Mouse (Mus musculus): ENCODE measurements around the gene Gstt1. TPM values are rescaled to one million over a fixed set of nuclear protein-coding genes. Genes with fewer than 3 reads are reported as not detected.

Gstt1 gene
- polyA plus RNA-seq, 1 experiment from 2014 or later, result 7.6 TPM

DNA sequence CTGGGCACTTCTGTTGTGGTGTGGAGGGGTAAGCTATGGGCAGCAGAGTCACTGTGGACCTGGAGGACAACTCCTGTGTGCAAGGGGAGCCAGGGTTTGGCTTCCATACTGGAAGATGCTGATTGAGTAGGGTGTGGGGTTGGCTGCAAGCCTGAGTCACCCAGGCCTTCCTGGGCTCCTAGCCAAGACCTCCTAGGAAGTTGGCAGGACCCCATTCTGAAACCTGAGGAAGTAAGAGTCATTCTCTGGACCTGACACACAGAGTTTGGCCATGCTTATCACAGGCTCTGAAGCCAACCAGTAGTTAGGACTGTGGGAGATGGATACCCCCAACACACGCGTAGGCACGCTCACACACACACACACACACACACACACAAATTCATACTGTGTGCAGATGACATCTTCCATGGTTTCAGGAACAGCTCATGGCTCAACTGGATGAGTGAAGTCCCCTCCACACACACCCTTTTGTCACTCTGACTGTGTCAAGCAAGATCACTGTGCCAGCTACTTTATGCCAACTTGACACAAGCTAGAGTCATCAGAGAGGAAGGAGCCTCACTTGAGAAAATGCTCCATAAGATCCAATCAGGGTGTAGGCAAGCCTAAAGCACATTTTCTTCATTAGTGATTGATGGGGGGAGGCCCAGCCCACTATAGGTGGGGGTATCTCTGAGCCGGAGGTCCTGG is 29.4 kb upstream of the Gstt1 start:
- H3K27ac ChIP-seq (replicated peaks; ENCODE audit: low read depth, low read length), result no peak overlapping the region
- ATAC-seq (replicated peaks; ENCODE audit: insufficient number of reproducible peaks, low FRiP score, low TSS enrichment, low read depth) (no peak), DNase-seq (ENCODE audit: low spot score) (no peak)
- H3K4me1 ChIP-seq (ENCODE audit: control insufficient read depth, insufficient read depth, low read length), result no peaks in the 10 kb centered on the region
- no peaks in the 10 kb centered on the region for H3K9me3 ChIP-seq (replicated peaks; ENCODE audit: control insufficient read depth, low read length)
- no peak overlapping the region for H3K4me3 ChIP-seq (ENCODE audit: low read depth, low read length)
- 98% methylated on average over 4 of the region's 4 CpGs for WGBS
- no peak overlapping the region for H3K4me2 ChIP-seq (ENCODE audit: low read depth, low read length)
- H3K36me3 ChIP-seq (replicated peaks; ENCODE audit: control insufficient read depth, insufficient read depth, low read depth, low read length), result no peaks in the 10 kb centered on the region
- no peak overlapping the region for H3K9ac ChIP-seq (replicated peaks; ENCODE audit: low read length)
- no peaks in the 10 kb centered on the region for H3K27me3 ChIP-seq (ENCODE audit: control insufficient read depth, insufficient read depth, low read length)

DNA sequence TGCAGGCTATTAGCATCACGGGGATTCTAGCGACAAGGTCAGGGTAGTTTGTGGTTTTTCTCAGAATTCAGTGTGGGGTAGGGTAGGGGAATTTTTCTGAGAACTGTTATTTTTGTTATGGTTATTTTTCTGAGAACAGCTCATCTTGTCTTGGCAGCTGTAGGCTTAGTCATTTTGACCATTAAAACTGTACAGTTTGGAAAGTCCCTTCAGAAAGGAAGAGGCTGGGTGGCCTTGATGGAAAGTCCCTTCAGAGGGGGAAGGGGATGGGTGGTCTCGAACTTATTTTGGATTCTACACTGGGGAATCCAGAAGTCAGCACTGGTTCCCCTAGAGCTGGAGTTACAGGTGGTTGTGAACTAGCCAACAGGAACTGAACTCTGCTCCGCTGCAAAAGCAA is 26.1 kb upstream of the Gstt1 start:
- no peak for DNase-seq (ENCODE audit: low spot score)
- ATAC-seq (replicated peaks; ENCODE audit: insufficient number of reproducible peaks, low FRiP score, low TSS enrichment, low read depth), result no peak
- Histone ChIP-seq H3K4me1 (ENCODE audit: control insufficient read depth, insufficient read depth, low read length) (no peaks in the 10 kb centered on the region), H3K36me3 (replicated peaks; ENCODE audit: control insufficient read depth, insufficient read depth, low read depth, low read length) (no peaks in the 10 kb centered on the region), H3K9ac (replicated peaks; ENCODE audit: low read length) (no peak overlapping the region), H3K4me3 (ENCODE audit: low read depth, low read length) (no peak overlapping the region), H3K27me3 (ENCODE audit: control insufficient read depth, insufficient read depth, low read length) (no peaks in the 10 kb centered on the region), H3K27ac (replicated peaks; ENCODE audit: low read depth, low read length) (no peak overlapping the region), H3K9me3 (replicated peaks; ENCODE audit: control insufficient read depth, low read length) (no peaks in the 10 kb centered on the region), H3K4me2 (ENCODE audit: low read depth, low read length) (no peak overlapping the region)
- 88% methylated on average over 4 of the region's 4 CpGs for WGBS

DNA sequence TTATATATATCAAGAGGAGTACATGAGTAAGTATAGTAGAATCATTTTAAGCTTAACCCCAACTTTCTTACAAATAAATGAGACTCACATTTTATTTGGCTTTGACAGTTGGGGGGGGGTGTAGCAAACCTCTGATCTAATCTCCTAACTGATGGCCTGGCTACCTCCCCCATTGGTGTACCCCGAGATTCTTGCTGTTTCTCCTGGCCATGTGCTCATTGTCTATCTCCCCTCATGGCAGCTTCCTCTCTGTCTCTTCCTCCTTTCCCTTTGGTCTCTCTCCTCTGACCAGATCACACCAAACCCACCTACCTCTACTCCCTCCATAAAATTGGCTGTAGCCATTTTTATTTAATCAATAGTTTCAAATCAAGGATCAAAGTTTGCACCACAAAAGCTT is 25.4 kb upstream of the Gstt1 start:
- no peaks in the 10 kb centered on the region for H3K4me1 ChIP-seq (ENCODE audit: control insufficient read depth, insufficient read depth, low read length)
- WGBS, result 88% methylated on average over 1 of the region's 1 CpGs
- H3K27me3 ChIP-seq (ENCODE audit: control insufficient read depth, insufficient read depth, low read length), result no peaks in the 10 kb centered on the region
- no peak overlapping the region for H3K9ac ChIP-seq (replicated peaks; ENCODE audit: low read length)
- H3K4me2 ChIP-seq (ENCODE audit: low read depth, low read length), result no peak overlapping the region
- H3K27ac ChIP-seq (replicated peaks; ENCODE audit: low read depth, low read length), result no peak overlapping the region
- no peak overlapping the region for H3K4me3 ChIP-seq (ENCODE audit: low read depth, low read length)
- ATAC-seq (replicated peaks; ENCODE audit: insufficient number of reproducible peaks, low FRiP score, low TSS enrichment, low read depth), result no peak
- no peak for DNase-seq (ENCODE audit: low spot score)
- no peaks in the 10 kb centered on the region for H3K36me3 ChIP-seq (replicated peaks; ENCODE audit: control insufficient read depth, insufficient read depth, low read depth, low read length)
- no peaks in the 10 kb centered on the region for H3K9me3 ChIP-seq (replicated peaks; ENCODE audit: control insufficient read depth, low read length)

DNA sequence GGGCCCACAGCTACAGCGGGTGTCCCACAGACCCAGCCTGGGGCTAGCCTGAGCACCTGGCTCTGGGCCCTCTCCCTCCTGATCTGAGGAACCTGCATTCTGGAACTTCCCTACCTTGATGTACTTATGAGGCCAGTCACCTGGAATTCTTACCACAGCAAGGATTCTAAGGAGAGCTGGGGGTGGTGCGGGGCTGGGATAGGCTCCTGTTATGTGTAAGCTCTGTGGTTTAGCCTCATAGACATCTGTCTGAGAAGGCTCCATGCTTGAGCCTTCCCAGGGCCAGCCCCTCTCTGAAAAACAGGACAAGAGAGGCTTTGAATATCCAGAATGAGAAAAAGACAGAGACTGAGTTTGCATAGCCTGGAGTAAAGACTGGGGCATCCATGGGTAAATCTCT is 24.1 kb upstream of the Gstt1 start, which contains the start of gene Gstt4:
Gstt4 (minus strand) TSS at position 101 of the 400 bp plus-strand sequence.
- H3K9me3 ChIP-seq (replicated peaks; ENCODE audit: control insufficient read depth, low read length), result no peaks in the 10 kb centered on the region
- no peak for ATAC-seq (replicated peaks; ENCODE audit: insufficient number of reproducible peaks, low FRiP score, low TSS enrichment, low read depth)
- H3K4me3 ChIP-seq (ENCODE audit: low read depth, low read length), result no peak within 1 kb of the TSS
- no peaks in the 10 kb centered on the region for H3K4me1 ChIP-seq (ENCODE audit: control insufficient read depth, insufficient read depth, low read length)
- no peaks in the 10 kb centered on the region for H3K27me3 ChIP-seq (ENCODE audit: control insufficient read depth, insufficient read depth, low read length)
- DNase-seq (ENCODE audit: low spot score), result no peak
- WGBS, result 84% methylated on average over 2 of the region's 2 CpGs
- no peaks in the 10 kb centered on the region for H3K36me3 ChIP-seq (replicated peaks; ENCODE audit: control insufficient read depth, insufficient read depth, low read depth, low read length)
- H3K9ac ChIP-seq (replicated peaks; ENCODE audit: low read length), result no peak within 1 kb of the TSS
- no peak within 1 kb of the TSS for H3K4me2 ChIP-seq (ENCODE audit: low read depth, low read length)
- H3K27ac ChIP-seq (replicated peaks; ENCODE audit: low read depth, low read length), result no peak within 1 kb of the TSS

DNA sequence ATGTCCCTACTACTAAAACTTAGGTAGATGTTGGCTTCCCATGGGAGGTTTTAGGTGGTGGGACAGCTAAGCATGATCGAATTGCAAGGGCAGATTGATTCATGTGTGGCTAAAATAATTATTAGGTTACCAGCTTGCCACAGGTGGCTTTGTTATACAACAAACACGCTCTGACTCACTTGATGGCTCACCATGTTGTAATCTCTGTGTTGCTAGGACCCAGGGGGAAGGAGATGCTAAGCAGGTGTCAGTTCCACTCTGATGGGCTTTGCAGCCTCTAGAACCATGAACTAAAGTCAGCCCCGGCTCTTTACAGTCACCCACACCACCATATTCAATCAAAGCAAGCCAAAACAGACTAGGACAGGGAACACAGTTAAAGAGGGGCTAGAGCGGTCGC is 21.5 kb upstream of the Gstt1 start:
- H3K27ac ChIP-seq (replicated peaks; ENCODE audit: low read depth, low read length), result no peak overlapping the region
- 84% methylated on average over 5 of the region's 5 CpGs for WGBS
- no peak overlapping the region for H3K9ac ChIP-seq (replicated peaks; ENCODE audit: low read length)
- no peaks in the 10 kb centered on the region for H3K36me3 ChIP-seq (replicated peaks; ENCODE audit: control insufficient read depth, insufficient read depth, low read depth, low read length)
- DNase-seq (ENCODE audit: low spot score), result no peak
- H3K4me2 ChIP-seq (ENCODE audit: low read depth, low read length), result no peak overlapping the region
- no peaks in the 10 kb centered on the region for H3K27me3 ChIP-seq (ENCODE audit: control insufficient read depth, insufficient read depth, low read length)
- no peaks in the 10 kb centered on the region for H3K9me3 ChIP-seq (replicated peaks; ENCODE audit: control insufficient read depth, low read length)
- ATAC-seq (replicated peaks; ENCODE audit: insufficient number of reproducible peaks, low FRiP score, low TSS enrichment, low read depth), result no peak
- H3K4me1 ChIP-seq (ENCODE audit: control insufficient read depth, insufficient read depth, low read length), result no peaks in the 10 kb centered on the region
- H3K4me3 ChIP-seq (ENCODE audit: low read depth, low read length), result no peak overlapping the region

DNA sequence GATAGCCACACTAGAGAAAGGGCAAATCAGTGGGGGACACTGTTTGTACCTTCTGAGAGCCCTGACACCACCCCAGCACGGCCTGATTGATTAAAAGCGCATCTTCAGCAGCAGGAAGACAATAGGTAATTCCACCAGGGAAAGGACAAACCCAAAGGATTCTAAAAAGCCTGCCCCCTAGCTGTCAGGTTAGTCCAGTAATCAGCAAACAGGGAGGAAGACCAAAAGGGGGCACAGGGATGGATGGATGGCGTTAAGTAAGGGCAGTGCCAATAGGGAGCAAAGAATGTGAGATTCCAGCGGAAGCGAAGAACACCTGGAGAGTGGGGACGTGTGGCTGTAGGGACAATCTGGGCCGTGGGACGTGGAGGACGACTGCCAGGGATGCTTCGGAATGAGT is 20.3 kb upstream of the Gstt1 start:
- Histone ChIP-seq H3K4me3 (ENCODE audit: low read depth, low read length) (no peak overlapping the region), H3K4me1 (ENCODE audit: control insufficient read depth, insufficient read depth, low read length) (no peaks in the 10 kb centered on the region), H3K36me3 (replicated peaks; ENCODE audit: control insufficient read depth, insufficient read depth, low read depth, low read length) (no peaks in the 10 kb centered on the region), H3K27me3 (ENCODE audit: control insufficient read depth, insufficient read depth, low read length) (no peaks in the 10 kb centered on the region), H3K9ac (replicated peaks; ENCODE audit: low read length) (no peak overlapping the region), H3K27ac (replicated peaks; ENCODE audit: low read depth, low read length) (no peak overlapping the region), H3K4me2 (ENCODE audit: low read depth, low read length) (no peak overlapping the region), H3K9me3 (replicated peaks; ENCODE audit: control insufficient read depth, low read length) (no peaks in the 10 kb centered on the region)
- ATAC-seq (replicated peaks; ENCODE audit: insufficient number of reproducible peaks, low FRiP score, low TSS enrichment, low read depth) (no peak), DNase-seq (ENCODE audit: low spot score) (no peak)
- WGBS, result 64% methylated on average over 10 of the region's 10 CpGs

DNA sequence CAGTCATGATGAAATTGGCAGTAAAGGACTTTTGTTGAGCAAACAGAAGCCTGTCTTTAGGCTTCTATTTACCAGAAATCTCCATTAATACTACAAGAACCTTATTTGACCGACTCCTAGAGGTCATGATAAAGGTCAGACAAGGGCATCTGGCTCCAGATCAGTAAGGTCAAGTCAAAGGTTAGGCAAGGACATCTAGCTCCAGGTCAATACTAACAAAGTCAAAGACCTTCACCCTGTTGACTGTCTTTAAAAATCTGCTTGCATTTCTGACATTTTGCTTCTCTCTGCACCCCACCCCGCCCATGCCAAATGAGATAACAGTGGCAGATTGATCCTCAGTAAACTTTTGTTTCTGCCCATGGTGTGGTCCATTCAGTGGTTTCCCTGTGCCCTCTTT is 5.8 kb upstream of the Gstt1 start:
- H3K4me2 ChIP-seq (ENCODE audit: low read depth, low read length), result no peak overlapping the region
- no peaks in the 10 kb centered on the region for H3K27me3 ChIP-seq (ENCODE audit: control insufficient read depth, insufficient read depth, low read length)
- H3K36me3 ChIP-seq (replicated peaks; ENCODE audit: control insufficient read depth, insufficient read depth, low read depth, low read length), result no peaks in the 10 kb centered on the region
- H3K9ac ChIP-seq (replicated peaks; ENCODE audit: low read length), result no peak overlapping the region
- WGBS, result 60% methylated on average over 2 of the region's 2 CpGs
- no peaks in the 10 kb centered on the region for H3K4me1 ChIP-seq (ENCODE audit: control insufficient read depth, insufficient read depth, low read length)
- no peak overlapping the region for H3K4me3 ChIP-seq (ENCODE audit: low read depth, low read length)
- H3K27ac ChIP-seq (replicated peaks; ENCODE audit: low read depth, low read length), result no peak overlapping the region
- DNase-seq (ENCODE audit: low spot score) (no peak), ATAC-seq (replicated peaks; ENCODE audit: insufficient number of reproducible peaks, low FRiP score, low TSS enrichment, low read depth) (no peak)
- H3K9me3 ChIP-seq (replicated peaks; ENCODE audit: control insufficient read depth, low read length), result no peaks in the 10 kb centered on the region

DNA sequence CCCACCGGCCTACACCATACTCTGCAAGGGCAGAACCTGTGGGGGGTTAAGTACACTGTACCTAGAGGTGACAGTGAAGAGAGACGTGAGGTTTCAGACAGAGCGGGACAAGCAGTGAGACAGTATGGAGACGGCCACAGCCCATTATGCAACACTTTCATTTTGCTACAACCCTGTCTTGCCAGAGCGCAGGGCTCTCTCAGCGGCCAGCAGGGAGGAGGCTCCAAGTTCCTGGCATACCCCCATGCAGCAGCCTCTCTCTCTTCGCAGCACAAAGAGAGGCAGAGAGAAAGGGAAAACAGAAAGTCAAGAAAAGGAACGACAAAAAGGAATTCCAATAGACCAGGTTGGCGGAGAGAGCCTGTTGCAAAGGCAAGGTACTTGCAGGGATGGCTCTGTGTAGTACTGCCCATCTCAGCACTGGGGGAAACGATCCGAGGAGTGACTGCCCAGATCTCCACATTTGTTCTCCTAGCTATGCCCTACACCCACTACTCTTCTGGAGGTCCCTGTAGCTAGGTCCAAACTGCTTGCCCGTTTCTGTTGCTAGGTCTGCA is 687 bp downstream of the Gstt1 start:
- peak overlapping the region; percentile 33 for H3K4me3 ChIP-seq (ENCODE audit: low read depth, low read length)
- 2% methylated on average over 12 of the region's 12 CpGs for WGBS
- H3K4me2 ChIP-seq (ENCODE audit: low read depth, low read length), result peak overlapping the region; percentile 74
- no peak for ATAC-seq (replicated peaks; ENCODE audit: insufficient number of reproducible peaks, low FRiP score, low TSS enrichment, low read depth)
- peak overlapping the region; percentile 53 for H3K9ac ChIP-seq (replicated peaks; ENCODE audit: low read length)
- H3K36me3 ChIP-seq (replicated peaks; ENCODE audit: control insufficient read depth, insufficient read depth, low read depth, low read length), result no peaks in the 10 kb centered on the region
- DNase-seq (ENCODE audit: low spot score), result peak; percentile 17
- no peaks in the 10 kb centered on the region; the same call in 1 of the 2 replicates for H3K27me3 ChIP-seq (ENCODE audit: control insufficient read depth, insufficient read depth, low read length)
- H3K9me3 ChIP-seq (replicated peaks; ENCODE audit: control insufficient read depth, low read length), result no peaks in the 10 kb centered on the region
- no peaks in the 10 kb centered on the region for H3K4me1 ChIP-seq (ENCODE audit: control insufficient read depth, insufficient read depth, low read length)
- no peak overlapping the region for H3K27ac ChIP-seq (replicated peaks; ENCODE audit: low read depth, low read length)

Measured in embryonic facial prominence, embryonic 11.5 days (tissue).